Mouse (Mus musculus) large intestine, adult 2 months (tissue): ENCODE measurements around the gene Igfn1. TPM values are rescaled to one million over a fixed set of nuclear protein-coding genes. Genes with fewer than 3 reads are reported as not detected.

ENCODE experiments used
- DNase-seq: peaks from one replicate; pipeline ENCODE4 v3.0.0-alpha.2; 2012; ENCODE audit warnings: low read depth, low spot score
- WGBS: fragments of 180-500 bp; shearing (Covaris S2); methylation state at CpG from one replicate; pipeline ENCODE4 v1.1.7; 2018; 5-methylcytosine and 5-hydroxymethylcytosine counted together
- polyA plus RNA-seq: library from polyadenylated mRNA; depleted of rRNA; stranded (reverse); fragments of >200 nt; gene quantifications from 2 replicates; pipeline ENCODE4 v1.2.3, GENCODE M21; 2012

Gene Igfn1
- polyA plus RNA-seq, 1 experiment: not detected

- 43% methylated on average over 4 of the region's 4 CpGs for WGBS
- DNase-seq: no peak
Observed at GRCm38 (mm10) chr1:136013513-136013912, 7.4 kb upstream of the Igfn1 start.

- no peak for DNase-seq
- WGBS: 93% methylated on average over 4 of the region's 4 CpGs
Observed at GRCm38 (mm10) chr1:136010247-136010646, 4.1 kb upstream of the Igfn1 start.

- DNase-seq: no peak
- 11% methylated on average over 8 of the region's 8 CpGs for WGBS
Observed at GRCm38 (mm10) chr1:136008159-136008533, 2.0 kb upstream of the Igfn1 start.

GRCm38 (mm10) chr1:136007211-136008158 lies 1.3 kb upstream of the Igfn1 start, which contains the start of gene Tmem9:
Tmem9 (plus strand) TSS chr1:136008150.
- WGBS: 5% methylated on average over 37 of the region's 37 CpGs
- DNase-seq: peak; percentile 87

GRCm38 (mm10) chr1:136001438-136001837 lies 4.7 kb downstream of the Igfn1 start:
- no peak for DNase-seq
- WGBS: 64% methylated on average over 2 of the region's 2 CpGs

- DNase-seq: no peak
- WGBS: 52% methylated on average over 8 of the region's 8 CpGs
Observed at GRCm38 (mm10) chr1:135999720-136000287, 6.3 kb downstream of the Igfn1 start.

- DNase-seq: no peak
- WGBS: 41% methylated on average over 7 of the region's 7 CpGs
Observed at GRCm38 (mm10) chr1:135997537-135997936, 8.6 kb downstream of the Igfn1 start.

- 63% methylated on average over 4 of the region's 4 CpGs for WGBS
- DNase-seq: no peak
Observed at GRCm38 (mm10) chr1:135993470-135993869, 12.7 kb downstream of the Igfn1 start.

GRCm38 (mm10) chr1:135989876-135990275 lies 16.3 kb downstream of the Igfn1 start:
- no peak for DNase-seq

- WGBS: 18% methylated on average over 5 of the region's 5 CpGs
- no peak for DNase-seq
Observed at GRCm38 (mm10) chr1:135984105-135984504, 22.0 kb downstream of the Igfn1 start.

- 77% methylated on average over 3 of the region's 3 CpGs for WGBS
- no peak for DNase-seq
Observed at GRCm38 (mm10) chr1:135972576-135972975, 33.6 kb downstream of the Igfn1 start.

- 55% methylated on average over 2 of the region's 2 CpGs for WGBS
Observed at GRCm38 (mm10) chr1:135970486-135970885, 35.7 kb downstream of the Igfn1 start.

GRCm38 (mm10) chr1:135967739-135968138 lies 38.4 kb downstream of the Igfn1 start:
- 65% methylated on average over 4 of the region's 4 CpGs for WGBS
- DNase-seq: no peak

More at GRCm38 (mm10) chr1:135970486-135970885, 35.7 kb downstream of the Igfn1 start:
- DNase-seq: no peak

GRCm38 (mm10) chr1:135964561-135964960 lies 41.6 kb downstream of the Igfn1 start:
- WGBS: 66% methylated on average over 11 of the region's 11 CpGs
- DNase-seq: no peak

GRCm38 (mm10) chr1:135963177-135963576 lies 43.0 kb downstream of the Igfn1 start:
- DNase-seq: no peak
- 51% methylated on average over 5 of the region's 5 CpGs for WGBS

GRCm38 (mm10) chr1:135958483-135958882 lies 47.7 kb downstream of the Igfn1 start:
- no peak for DNase-seq
- WGBS: 21% methylated on average over 4 of the region's 4 CpGs

GRCm38 (mm10) chr1:135948871-135949270 lies 57.3 kb downstream of the Igfn1 start:
- WGBS: 50% methylated on average over 2 of the region's 2 CpGs
- no peak for DNase-seq

- no peak for DNase-seq
- WGBS: 45% methylated on average over 4 of the region's 4 CpGs
Observed at GRCm38 (mm10) chr1:135946247-135946646, 59.9 kb downstream of the Igfn1 start.

- DNase-seq: peak; percentile 50
- whole genome bisulfite sequencing: 8% methylated on average over 7 of the region's 7 CpGs
Observed at GRCm38 (mm10) chr1:135945711-135946110, 60.4 kb downstream of the Igfn1 start.

- 42% methylated on average over 12 of the region's 12 CpGs for WGBS
- peak; percentile 70 for DNase-seq
Observed at GRCm38 (mm10) chr1:135944526-135945259, 61.4 kb downstream of the Igfn1 start.
